Mouse (Mus musculus) adrenal gland, postnatal 14 days (tissue): Measurements from ENCODE around the gene Mtmr12. TPM values are rescaled to one million over a fixed set of nuclear protein-coding genes. Genes with fewer than 3 reads are reported as not detected.
"Not testable (repeated sequence)": the region's sequence is repeated elsewhere in the genome, so short reads cannot be mapped to it uniquely, and the experiment has no call there.

Experiments
- DNase-seq: peaks from one replicate; pipeline ENCODE4 v3.0.0; 2021; ENCODE audit warnings: mixed read lengths
- total RNA-seq: library from RNA; stranded (reverse); gene quantifications from 2 replicates; pipeline ENCODE4 v1.2.3, GENCODE M21; 2021

Mtmr12 gene
- total RNA-seq, 1 experiment from 2014 or later: 20.6 TPM

GRCm38 (mm10) chr15:12211577-12211976 is 6.7 kb downstream of the Mtmr12 start:
- DNase-seq: no peak

GRCm38 (mm10) chr15:12212266-12212665 is 7.4 kb downstream of the Mtmr12 start:
- DNase-seq: no peak

- DNase-seq: no peak
Observed at GRCm38 (mm10) chr15:12214531-12215414, 9.9 kb downstream of the Mtmr12 start.

- no peak for DNase-seq
Observed at GRCm38 (mm10) chr15:12215415-12215718, 10.5 kb downstream of the Mtmr12 start.

GRCm38 (mm10) chr15:12216119-12216518 is 11.3 kb downstream of the Mtmr12 start:
- no peak for DNase-seq

- no peak for DNase-seq
Observed at GRCm38 (mm10) chr15:12216798-12217197, 12.0 kb downstream of the Mtmr12 start.

GRCm38 (mm10) chr15:12217332-12217731 is 12.5 kb downstream of the Mtmr12 start:
- DNase-seq: not testable (repeated sequence)

GRCm38 (mm10) chr15:12217849-12218248 is 13.0 kb downstream of the Mtmr12 start:
- DNase-seq: no peak

- no peak for DNase-seq
Observed at GRCm38 (mm10) chr15:12218583-12219382, 14.0 kb downstream of the Mtmr12 start.

- no peak for DNase-seq
Observed at GRCm38 (mm10) chr15:12221131-12221530, 16.3 kb downstream of the Mtmr12 start.

- no peak for DNase-seq
Observed at GRCm38 (mm10) chr15:12222564-12223302, 17.9 kb downstream of the Mtmr12 start.

GRCm38 (mm10) chr15:12223393-12223792 is 18.6 kb downstream of the Mtmr12 start:
- no peak for DNase-seq

GRCm38 (mm10) chr15:12224239-12224638 is 19.4 kb downstream of the Mtmr12 start:
- DNase-seq: no peak

GRCm38 (mm10) chr15:12225062-12225461 is 20.2 kb downstream of the Mtmr12 start:
- no peak for DNase-seq

GRCm38 (mm10) chr15:12226908-12227307 is 22.1 kb downstream of the Mtmr12 start:
- DNase-seq: no peak

- no peak for DNase-seq
Observed at GRCm38 (mm10) chr15:12227355-12227754, 22.5 kb downstream of the Mtmr12 start.

GRCm38 (mm10) chr15:12229603-12230242 is 24.9 kb downstream of the Mtmr12 start:
- DNase-seq: no peak

GRCm38 (mm10) chr15:12230243-12230935 is 25.6 kb downstream of the Mtmr12 start:
- DNase-seq: no peak

- no peak for DNase-seq
Observed at GRCm38 (mm10) chr15:12231462-12231861, 26.6 kb downstream of the Mtmr12 start.

- DNase-seq: no peak
Observed at GRCm38 (mm10) chr15:12232429-12232828, 27.6 kb downstream of the Mtmr12 start.

- no peak for DNase-seq
Observed at GRCm38 (mm10) chr15:12233021-12233420, 28.2 kb downstream of the Mtmr12 start.

GRCm38 (mm10) chr15:12235559-12235958 is 30.7 kb downstream of the Mtmr12 start:
- DNase-seq: no peak
